Mouse (Mus musculus): ENCODE measurements around the gene Aig1. TPM values are rescaled to one million over a fixed set of nuclear protein-coding genes. Genes with fewer than 3 reads are reported as not detected.
A peak's percentile ranks its signal among the peaks of the same experiment; 100 is the strongest.

Gene Aig1
- total RNA-seq, 1 experiment from 2014 or later: 34.5 TPM

DNA sequence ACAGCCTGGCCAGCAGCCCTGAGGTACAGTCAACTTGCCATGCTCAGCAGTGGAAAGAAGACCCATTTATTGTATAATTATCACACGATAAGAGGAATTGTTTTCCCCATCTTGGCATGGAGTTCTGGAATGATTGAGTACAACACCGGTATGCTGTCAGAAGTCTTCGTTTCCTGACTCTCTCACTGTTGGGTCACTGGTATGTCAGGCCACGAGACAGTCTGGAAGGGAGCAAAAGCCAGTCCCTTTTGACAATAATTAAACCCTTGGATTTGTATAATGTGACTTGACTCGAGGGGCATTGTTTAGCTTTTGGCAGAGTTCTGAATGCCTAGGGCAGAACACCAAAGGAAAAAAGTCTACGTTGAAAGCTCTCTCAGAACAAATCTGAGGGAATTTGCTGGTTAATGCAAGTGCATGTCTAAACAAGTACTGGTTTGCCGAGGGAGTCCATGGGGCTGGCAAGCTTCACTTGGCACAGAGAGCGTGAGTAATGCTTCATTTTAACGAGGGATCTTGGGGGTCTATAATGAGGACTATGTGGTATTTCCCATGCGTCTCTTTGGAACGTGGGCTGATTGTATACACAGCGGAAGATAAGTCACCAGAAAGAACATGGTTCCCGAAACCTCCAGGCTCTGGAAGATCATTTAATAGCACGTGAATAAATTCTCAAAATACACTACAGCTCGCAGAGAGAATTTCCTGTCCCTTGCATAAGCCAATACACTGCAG is 180.2 kb downstream of the Aig1 start:
- ATAC-seq (replicated peaks in 1 of 2; ENCODE audit: insufficient read depth in 1 of 2, low FRiP score in 2 of 2, low TSS enrichment in 1 of 2, low read depth in 1 of 2, poor library complexity in 2 of 2, severe bottlenecking in 2 of 2): no peak

DNA sequence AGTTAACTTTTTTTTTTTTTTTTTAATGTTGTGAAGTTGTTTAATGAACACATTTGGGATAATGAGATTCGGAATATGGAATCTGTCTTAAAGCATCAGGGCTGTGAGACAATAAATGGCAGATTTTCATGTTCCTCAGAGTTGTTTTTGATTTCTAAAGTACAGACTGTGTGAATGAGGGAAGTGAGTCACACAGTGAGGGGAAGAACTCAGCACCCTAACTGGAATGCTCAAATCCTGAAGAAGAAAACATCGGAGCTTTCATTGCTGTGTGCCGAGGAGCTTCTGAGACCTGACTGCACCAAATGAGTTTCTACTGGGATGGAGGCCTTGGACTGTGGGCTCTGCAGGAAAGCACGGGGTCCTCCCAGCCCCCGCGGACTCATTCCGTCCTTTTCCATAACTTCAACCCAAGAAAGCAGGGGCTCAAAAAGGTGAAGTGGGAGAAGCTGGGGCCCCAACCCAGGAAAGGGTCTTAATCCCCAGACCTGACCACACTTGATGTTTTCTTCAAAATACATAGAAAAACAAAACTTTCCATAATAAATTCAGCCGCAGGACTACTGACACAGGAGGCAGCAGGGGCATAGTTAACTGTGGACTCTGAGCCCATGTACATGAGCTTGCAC is 181.5 kb downstream of the Aig1 start:
- ATAC-seq (replicated peaks in 1 of 2; ENCODE audit: insufficient read depth in 1 of 2, low FRiP score in 2 of 2, low TSS enrichment in 1 of 2, low read depth in 1 of 2, poor library complexity in 2 of 2, severe bottlenecking in 2 of 2): no peak

DNA sequence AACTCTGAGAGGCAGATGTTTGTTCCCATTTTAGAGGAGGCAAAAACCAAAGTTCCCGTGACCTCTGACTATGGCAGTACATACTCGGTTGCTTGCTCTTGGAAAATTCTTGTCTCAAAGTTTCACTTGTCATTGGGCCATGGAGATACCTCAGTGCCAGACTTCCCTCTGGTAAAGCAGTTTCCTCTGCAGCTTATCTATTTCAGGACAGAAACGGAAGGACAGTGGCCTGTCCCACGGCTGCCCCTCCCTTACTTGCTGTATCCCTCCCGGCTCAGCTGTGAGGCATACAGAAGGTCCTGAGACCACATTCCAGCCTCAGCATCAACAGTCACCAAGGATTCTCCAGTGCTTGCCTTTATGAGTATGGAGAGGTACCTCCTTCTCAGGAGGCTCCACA is 182.7 kb downstream of the Aig1 start:
- peak; percentile 74 to 78 for ATAC-seq (replicated peaks in 1 of 2; ENCODE audit: insufficient read depth in 1 of 2, low FRiP score in 2 of 2, low TSS enrichment in 1 of 2, low read depth in 1 of 2, poor library complexity in 2 of 2, severe bottlenecking in 2 of 2)

DNA sequence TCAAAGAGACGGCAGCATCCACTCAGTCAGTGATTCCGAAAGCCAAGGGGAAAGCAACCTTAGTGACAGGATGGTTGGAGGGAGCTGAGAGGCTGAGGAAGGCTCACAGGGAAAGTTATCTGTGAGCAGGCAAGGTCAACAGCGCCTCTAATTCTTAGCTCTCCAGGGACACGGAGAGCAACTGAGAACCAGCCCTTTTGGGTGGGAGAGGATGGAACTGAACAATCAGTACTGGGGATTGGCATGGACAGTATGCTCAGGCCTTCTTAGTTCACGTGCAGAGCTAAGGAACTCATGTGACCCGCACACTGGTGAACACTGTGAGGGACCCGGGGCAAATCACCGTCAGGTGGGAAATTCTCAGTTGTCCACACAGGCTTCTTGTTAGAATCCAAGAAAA is 183.4 kb downstream of the Aig1 start:
- no peak for ATAC-seq (replicated peaks in 1 of 2; ENCODE audit: insufficient read depth in 1 of 2, low FRiP score in 2 of 2, low TSS enrichment in 1 of 2, low read depth in 1 of 2, poor library complexity in 2 of 2, severe bottlenecking in 2 of 2)

DNA sequence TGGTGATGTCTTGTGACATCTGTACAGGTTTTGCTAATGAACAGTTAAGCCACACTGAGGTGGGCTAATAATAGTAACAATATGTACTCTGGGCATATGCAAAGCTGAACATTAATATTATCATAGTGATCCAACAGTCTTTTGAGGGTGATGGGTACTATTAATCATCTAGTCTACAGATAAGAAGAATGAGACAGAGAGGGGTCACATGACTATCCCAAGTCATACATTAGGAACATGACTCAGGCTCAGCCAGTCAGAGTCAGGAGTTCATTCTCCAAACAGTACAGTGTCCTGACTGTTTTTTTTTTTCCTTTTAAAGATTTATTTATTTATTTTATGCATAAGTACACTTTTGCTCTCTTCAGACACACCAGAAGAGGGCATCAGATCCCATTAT is 184.3 kb downstream of the Aig1 start:
- no peak for ATAC-seq (replicated peaks in 1 of 2; ENCODE audit: insufficient read depth in 1 of 2, low FRiP score in 2 of 2, low TSS enrichment in 1 of 2, low read depth in 1 of 2, poor library complexity in 2 of 2, severe bottlenecking in 2 of 2)

DNA sequence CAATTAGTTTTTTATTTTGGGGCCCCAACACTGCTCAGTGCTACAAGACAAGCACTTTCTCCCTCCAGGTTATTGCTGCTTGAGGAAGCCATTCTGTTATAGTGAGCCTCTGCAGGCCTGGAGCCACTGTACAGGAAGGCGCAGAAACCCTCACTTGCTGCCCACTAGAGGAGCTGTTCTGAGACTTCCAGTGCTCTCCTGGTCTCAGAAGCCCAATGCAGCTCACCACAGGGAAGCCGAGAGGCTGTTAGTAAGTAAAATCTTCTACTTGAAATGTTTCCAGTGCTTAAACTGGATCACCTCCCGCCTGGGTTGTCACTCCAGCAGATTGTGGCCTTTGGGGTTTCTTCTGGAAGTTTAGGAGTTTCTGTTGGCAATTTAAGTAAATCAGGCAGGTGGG is 186.2 kb downstream of the Aig1 start:
- peak; percentile 75 to 81 for ATAC-seq (replicated peaks in 1 of 2; ENCODE audit: insufficient read depth in 1 of 2, low FRiP score in 2 of 2, low TSS enrichment in 1 of 2, low read depth in 1 of 2, poor library complexity in 2 of 2, severe bottlenecking in 2 of 2)

DNA sequence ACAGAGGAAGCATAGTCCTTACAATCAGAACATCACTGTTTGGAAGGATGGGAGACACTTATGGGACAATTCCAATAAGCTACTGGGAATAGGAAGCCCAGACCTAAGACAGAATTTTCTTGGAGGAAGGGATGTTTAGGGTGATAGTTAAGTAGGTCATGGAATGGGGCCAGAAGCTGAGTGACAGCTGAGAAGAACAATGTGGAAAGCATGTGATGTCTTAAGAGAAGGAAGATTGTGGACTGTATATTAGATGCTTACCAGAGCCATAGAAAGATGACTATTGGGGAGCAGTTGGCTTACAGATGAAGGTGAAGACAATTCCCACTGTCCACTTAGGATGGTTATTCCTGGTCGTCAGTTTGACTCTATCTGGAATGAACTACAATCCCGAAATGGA is 191.3 kb downstream of the Aig1 start:
- ATAC-seq (replicated peaks in 1 of 2; ENCODE audit: insufficient read depth in 1 of 2, low FRiP score in 2 of 2, low TSS enrichment in 1 of 2, low read depth in 1 of 2, poor library complexity in 2 of 2, severe bottlenecking in 2 of 2): no peak

DNA sequence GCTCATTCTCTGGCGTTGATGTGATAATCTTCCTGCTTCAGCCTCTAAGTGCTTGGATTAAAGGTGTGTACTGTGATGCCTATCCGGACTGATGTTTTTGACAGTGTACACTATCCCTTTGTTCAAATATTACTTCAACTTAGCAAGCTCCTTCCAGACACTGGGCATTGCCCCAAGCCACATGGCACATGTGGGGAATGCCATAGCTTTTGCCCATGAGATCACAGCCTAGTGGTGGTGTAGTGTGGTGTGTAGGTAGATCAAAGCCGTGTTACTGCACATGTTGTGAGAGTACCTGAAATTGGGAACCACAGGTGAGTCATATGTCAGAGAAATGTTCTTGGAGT is 193.8 kb downstream of the Aig1 start:
- ATAC-seq (replicated peaks in 1 of 2; ENCODE audit: insufficient read depth in 1 of 2, low FRiP score in 2 of 2, low TSS enrichment in 1 of 2, low read depth in 1 of 2, poor library complexity in 2 of 2, severe bottlenecking in 2 of 2): no peak

DNA sequence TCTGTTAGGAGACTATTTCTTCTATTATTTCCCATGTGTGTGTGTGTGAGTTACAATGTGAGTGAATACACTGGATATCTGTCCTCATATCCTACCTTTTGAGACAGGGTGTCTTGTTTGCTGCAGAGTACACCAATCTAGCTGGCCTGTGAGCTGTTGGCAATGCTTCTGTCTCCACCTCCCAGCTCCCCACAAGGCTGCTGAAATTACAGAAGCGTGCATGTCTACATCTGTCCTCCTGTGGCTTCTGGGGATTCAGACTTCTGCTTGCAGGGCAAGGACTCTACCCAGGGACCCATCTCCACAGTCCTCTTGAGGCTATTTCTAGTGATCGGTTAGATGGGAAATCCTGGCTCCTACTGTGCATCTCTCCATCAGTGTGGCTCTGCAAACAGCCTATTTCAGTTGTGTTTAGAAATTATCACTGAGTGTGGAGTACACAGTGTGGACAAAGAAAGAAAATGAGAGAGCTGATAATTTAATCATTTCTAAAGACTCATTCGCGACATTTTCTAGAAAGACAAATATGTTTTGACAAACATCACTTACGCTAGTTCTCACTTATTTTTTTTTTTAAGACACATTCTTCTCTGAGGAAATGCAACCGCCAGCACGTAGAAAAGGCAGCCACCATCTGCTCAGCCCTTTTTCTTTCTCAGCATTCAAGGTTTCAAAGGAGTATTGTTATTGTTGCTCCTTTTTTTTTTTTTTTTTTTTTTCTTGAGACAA is 194.3 kb downstream of the Aig1 start:
- ATAC-seq (replicated peaks in 1 of 2; ENCODE audit: insufficient read depth in 1 of 2, low FRiP score in 2 of 2, low TSS enrichment in 1 of 2, low read depth in 1 of 2, poor library complexity in 2 of 2, severe bottlenecking in 2 of 2): no peak

DNA sequence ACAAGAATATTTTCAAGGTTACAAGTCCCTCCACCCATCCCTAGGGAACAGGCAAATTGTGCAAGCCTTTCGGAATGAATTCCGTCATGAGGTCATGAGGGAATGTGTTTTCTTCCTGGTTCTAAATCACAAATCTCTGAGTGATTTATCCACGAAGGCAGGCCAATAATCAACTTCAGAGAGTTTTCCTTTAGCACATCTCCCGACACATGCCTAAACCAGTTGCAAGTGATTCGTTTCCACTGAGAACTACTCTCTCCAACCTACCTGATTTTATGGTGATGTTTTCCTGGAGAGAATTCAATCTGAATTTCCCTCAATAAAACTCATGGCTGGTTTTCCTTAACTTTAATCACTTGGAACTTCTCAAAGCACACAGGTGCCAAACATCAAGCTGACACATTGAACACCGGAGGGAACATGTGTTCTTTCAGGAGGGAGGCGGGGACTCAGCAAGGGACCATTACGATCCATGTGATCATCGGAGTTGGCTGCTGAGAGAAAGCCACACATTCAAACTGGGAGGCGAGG is 201.5 kb downstream of the Aig1 start:
- ATAC-seq (replicated peaks in 1 of 2; ENCODE audit: insufficient read depth in 1 of 2, low FRiP score in 2 of 2, low TSS enrichment in 1 of 2, low read depth in 1 of 2, poor library complexity in 2 of 2, severe bottlenecking in 2 of 2): no peak

DNA sequence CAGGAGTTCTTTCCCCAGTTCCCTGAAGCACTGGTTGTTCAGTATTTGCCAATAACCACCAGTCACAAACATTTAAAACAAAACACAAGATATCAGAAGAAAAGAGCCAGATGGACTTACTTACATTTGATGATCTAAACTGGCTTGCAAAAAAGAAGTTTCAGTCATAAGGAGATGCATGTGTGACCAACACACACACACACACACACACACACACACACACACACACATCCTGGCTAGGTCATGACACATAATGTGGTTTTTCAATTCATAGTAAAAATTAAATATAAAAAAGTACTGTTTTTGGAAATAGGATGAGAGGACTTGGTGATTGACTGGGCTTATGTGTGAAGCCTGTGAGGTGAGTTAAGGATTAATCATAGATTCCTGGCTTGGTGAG is 205.3 kb downstream of the Aig1 start:
- no peak for ATAC-seq (replicated peaks in 1 of 2; ENCODE audit: insufficient read depth in 1 of 2, low FRiP score in 2 of 2, low TSS enrichment in 1 of 2, low read depth in 1 of 2, poor library complexity in 2 of 2, severe bottlenecking in 2 of 2)

DNA sequence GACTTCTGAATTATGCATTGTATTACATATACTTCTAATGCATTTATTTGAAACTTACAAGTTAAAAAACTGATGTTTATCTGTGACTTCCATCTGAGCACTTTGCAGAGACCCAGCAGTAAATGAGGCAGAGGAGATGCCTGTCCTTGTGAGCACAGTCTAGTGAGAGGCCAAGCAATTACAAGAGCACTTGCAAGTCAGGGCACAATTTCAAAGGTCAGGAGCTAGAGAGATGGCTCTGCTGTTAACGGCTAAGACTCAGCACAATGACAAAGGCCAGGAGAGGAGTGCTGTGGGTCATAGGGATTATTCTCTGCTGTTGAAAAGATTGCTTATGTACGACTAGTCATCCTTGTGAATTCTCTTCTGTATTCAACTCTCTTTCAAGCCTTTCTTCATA is 209.0 kb downstream of the Aig1 start:
- no peak for ATAC-seq (replicated peaks in 1 of 2; ENCODE audit: insufficient read depth in 1 of 2, low FRiP score in 2 of 2, low TSS enrichment in 1 of 2, low read depth in 1 of 2, poor library complexity in 2 of 2, severe bottlenecking in 2 of 2)

DNA sequence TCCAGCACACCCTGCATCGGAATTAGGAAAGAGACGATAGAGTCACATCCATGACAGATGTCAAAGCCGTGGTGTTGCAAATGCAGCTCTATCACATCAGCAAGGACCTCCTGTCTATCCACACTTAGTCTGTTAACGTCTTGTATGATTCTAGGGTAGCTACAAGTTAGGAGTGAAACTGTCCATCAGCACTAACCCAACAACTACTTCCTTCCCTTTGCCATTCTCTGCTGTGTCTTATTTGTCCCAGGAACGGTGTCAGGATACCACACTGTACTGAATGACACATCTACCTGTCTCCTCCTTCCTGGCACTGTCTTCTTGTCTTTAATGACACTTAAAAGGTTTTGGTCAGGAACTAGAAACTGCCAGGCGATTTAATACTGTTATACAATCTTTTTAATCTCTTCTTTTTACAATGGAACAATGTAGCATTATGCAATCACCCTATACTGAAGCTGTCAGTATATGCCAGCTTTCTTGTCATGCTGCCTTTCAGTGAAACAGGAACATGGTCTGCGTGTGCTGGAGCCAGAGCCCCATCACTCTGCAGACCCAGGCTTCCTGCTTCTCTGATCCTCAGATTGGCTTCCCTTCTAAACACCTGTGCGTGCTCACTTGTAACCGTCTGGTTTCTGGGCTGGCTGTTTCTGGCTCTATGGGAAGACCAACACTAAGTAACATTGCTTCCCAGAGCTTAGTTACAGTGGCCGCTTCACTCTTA is 214.9 kb downstream of the Aig1 start:
- peak; percentile 58 to 83 for ATAC-seq (replicated peaks in 1 of 2; ENCODE audit: insufficient read depth in 1 of 2, low FRiP score in 2 of 2, low TSS enrichment in 1 of 2, low read depth in 1 of 2, poor library complexity in 2 of 2, severe bottlenecking in 2 of 2)

DNA sequence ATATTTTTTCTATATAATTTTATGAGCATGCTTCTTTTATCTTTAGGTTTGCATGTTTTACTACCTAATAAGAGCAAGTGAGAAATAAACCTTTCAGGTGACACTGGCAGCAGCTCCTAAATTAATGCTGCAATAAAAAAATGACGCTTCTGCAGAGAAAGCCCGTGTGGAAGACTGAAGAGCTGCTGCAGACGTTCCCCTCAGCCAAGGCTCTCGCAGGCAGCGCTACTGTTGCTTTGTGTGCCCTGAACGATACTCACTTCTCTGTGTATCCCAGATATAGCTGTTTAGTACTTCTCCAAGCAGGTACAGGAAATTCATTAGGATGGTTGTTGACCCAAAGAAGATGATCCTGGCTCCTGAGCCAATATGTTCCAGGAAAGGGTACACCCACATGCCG is 215.5 kb downstream of the Aig1 start:
- no peak for ATAC-seq (replicated peaks in 1 of 2; ENCODE audit: insufficient read depth in 1 of 2, low FRiP score in 2 of 2, low TSS enrichment in 1 of 2, low read depth in 1 of 2, poor library complexity in 2 of 2, severe bottlenecking in 2 of 2)

DNA sequence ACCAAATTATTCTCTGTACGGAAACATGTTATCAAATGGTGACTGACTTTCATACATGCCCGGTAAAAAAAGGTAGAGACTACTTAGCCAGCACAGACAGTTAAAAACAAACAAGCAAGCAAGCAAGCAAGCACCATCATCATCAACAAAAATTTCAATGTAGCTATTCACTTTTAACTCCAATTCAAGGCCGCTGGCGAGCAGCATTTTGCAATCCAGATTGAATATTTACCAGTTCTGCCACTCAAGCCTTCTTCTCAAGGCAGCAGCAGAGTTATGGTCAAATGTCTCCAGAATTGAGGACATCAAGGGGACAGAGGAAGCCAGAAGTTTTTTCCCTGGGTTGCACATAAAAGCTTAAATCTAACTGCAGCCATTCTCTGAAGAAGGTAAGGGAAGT is 216.7 kb downstream of the Aig1 start:
- ATAC-seq (replicated peaks in 1 of 2; ENCODE audit: insufficient read depth in 1 of 2, low FRiP score in 2 of 2, low TSS enrichment in 1 of 2, low read depth in 1 of 2, poor library complexity in 2 of 2, severe bottlenecking in 2 of 2): no peak

DNA sequence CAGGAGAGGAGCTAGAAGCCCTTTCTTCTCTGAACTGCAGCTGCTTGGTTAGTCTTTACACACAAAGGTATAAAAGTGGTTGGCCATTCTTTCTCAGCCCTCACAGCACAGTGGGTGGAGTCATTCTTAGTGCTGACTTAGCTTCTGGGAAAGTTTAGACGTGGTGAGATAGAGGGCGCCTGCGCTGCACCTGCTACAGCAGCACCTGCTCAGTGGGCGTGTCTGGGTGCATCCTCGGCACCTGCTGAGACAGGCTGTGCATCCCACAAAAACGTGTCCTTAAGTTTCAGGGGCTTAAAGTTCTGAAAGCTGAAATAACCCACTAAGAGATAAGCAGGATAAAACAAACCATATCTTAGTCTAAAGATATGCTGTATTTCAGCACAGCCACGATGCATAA is 227.0 kb downstream of the Aig1 start:
- 0 out of 4 replicates have a peak, but pooled peaks of 1 of the 2 experiments have one; percentile 37 for ATAC-seq (replicated peaks in 1 of 2; ENCODE audit: insufficient read depth in 1 of 2, low FRiP score in 2 of 2, low TSS enrichment in 1 of 2, low read depth in 1 of 2, poor library complexity in 2 of 2, severe bottlenecking in 2 of 2)

DNA sequence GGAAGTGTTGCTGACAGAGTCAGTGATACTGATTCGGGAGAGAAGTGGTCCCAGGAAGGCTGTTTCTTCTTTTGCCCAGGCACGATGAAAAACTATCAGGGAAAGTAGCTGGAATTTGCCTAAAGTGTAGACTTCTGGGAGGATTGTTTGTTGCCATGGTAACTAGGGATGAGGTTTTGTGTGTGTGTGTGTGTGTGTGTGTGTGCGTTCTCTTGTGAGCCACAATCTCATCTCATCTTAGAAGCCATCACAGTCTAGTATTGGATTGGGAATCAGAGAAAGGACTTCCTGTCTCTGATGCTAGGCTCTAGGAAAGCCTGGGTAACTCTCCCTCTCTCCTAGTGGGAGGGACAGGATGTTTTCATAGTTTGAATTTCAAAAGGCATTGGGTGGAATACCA is 237.0 kb downstream of the Aig1 start:
- no peak for ATAC-seq (replicated peaks in 1 of 2; ENCODE audit: insufficient read depth in 1 of 2, low FRiP score in 2 of 2, low TSS enrichment in 1 of 2, low read depth in 1 of 2, poor library complexity in 2 of 2, severe bottlenecking in 2 of 2)

DNA sequence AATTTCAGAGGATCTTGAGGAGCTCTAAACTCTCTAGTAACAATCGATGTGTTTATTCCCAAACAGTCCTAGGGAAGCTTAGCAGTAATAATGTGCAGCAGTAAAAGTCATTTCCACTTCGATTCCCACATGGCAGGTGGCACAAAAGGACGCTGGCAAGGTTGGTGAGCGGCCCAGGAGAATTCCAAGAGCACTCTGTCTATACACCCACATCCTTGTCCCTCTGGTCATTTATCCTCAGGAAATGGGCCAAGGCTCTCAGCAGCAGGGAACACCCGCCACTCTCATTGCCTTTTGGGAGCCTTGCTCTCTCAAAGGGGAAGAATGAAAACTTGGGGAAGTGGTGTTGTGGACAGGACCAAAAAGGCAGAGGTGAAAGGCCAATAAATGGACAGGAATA is 245.0 kb downstream of the Aig1 start:
- no peak for ATAC-seq (replicated peaks in 1 of 2; ENCODE audit: insufficient read depth in 1 of 2, low FRiP score in 2 of 2, low TSS enrichment in 1 of 2, low read depth in 1 of 2, poor library complexity in 2 of 2, severe bottlenecking in 2 of 2)
